Mouse (Mus musculus) c-Kit-positive CD71-negative TER-119-negative erythroid progenitor cells, embryonic 14.5 days (primary cell): Measurements from ENCODE around the gene Hsd17b1.

Experiments used
- DNase-seq: peaks from one replicate; pipeline ENCODE4 v3.0.0-alpha.2; 2013; ENCODE audit warnings: low read depth

Gene Hsd17b1

GRCm38 (mm10) chr11:101060126-101060525 lies 18.1 kb upstream of the Hsd17b1 start:
- no peak for DNase-seq

DNA sequence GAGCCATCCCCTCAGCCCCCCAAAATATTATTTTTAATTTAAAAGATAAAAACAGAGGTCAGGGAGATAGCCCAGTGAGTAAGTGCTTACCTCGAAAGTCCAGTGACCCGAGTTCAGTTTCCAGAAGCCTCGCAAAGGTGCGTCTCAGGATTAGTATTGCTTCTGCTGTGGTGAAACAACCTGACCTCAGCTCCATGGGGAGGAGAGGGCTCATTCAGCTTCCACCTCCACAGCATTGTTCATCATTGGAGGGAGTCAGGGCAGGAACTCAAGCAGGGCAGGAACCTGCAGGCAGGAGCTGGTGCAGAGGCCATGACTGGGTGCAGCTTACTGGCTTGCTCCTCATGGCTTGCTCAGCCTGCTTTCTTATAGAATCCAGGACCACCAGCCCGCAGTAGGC lies 17.2 kb upstream of the Hsd17b1 start:
- DNase-seq: no peak

GRCm38 (mm10) chr11:101062165-101062884 lies 15.9 kb upstream of the Hsd17b1 start:
- no peak for DNase-seq

DNA sequence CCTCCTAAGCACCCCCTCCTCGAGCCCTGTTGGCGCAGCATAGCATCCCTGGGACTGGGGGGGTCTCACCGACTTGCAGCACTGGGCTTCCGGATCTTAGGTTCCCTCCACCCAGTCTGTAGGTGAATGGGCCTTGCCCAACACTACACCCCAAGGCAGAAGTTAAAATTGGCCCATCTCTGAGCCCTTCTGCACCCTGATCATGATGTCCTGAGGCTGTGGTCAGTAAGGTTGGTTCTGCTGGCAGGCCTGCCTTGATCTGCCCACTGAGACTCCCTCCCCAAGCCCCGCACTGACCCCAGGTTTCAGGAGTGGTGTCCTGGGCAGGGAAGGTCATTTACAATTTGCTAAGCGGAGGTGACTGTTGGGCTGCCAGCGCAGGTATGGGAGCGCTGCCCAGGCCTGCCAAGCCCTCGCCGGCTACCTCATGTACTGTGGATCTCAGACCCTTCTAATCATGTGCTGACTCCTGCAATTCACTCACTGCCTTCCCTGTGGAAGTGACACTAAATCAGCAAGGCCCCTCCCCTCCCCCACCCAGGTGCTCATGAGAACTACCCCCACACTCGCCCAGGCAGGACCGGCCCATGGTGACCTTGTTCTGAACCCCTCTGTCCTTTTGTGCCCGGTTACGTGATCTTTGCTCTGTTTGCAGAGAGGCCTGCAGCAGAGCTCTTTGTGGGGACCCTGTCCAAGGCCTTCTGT lies 15.1 kb upstream of the Hsd17b1 start:
- no peak for DNase-seq

GRCm38 (mm10) chr11:101063676-101064327 lies 14.4 kb upstream of the Hsd17b1 start:
- peak; percentile 69 for DNase-seq

DNA sequence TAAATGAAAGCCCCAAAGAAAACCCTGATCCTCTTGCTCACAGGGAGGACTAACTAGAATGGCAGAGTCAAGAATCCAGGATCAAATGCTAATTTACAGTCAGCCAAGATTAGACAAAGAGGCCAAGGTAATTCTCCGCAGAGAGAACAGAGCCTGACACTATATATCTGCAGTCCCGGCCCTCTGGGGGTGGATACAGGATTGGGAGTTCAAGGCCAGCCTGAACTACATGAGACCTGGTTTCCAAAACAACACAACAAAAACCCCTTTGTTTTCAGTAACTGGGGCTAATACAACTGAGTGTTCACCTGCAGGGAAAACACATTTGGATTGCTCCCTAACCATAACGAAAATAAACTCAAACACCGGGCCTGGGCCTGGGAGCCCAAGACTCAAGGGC lies 13.7 kb upstream of the Hsd17b1 start:
- no peak for DNase-seq

DNA sequence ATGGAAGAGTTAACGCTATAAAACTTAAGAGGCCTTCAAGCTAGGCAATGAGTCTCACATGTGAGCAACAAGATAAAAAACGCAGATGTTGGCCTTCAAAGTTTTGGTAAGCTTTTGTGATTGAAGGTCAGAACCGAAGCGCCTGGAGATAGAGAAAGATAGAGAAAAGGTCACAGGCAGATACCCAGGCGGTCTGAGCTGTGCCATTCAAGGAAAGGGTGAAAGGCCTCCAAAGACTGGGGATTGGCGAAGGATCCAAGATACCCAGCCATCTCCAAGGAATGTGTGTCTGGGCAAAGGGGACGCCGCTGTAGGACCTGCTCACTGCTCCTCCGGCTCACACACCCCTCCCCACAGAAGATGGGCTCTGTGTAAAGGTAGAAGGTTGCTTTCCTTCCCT lies 13.2 kb upstream of the Hsd17b1 start:
- DNase-seq: no peak

DNA sequence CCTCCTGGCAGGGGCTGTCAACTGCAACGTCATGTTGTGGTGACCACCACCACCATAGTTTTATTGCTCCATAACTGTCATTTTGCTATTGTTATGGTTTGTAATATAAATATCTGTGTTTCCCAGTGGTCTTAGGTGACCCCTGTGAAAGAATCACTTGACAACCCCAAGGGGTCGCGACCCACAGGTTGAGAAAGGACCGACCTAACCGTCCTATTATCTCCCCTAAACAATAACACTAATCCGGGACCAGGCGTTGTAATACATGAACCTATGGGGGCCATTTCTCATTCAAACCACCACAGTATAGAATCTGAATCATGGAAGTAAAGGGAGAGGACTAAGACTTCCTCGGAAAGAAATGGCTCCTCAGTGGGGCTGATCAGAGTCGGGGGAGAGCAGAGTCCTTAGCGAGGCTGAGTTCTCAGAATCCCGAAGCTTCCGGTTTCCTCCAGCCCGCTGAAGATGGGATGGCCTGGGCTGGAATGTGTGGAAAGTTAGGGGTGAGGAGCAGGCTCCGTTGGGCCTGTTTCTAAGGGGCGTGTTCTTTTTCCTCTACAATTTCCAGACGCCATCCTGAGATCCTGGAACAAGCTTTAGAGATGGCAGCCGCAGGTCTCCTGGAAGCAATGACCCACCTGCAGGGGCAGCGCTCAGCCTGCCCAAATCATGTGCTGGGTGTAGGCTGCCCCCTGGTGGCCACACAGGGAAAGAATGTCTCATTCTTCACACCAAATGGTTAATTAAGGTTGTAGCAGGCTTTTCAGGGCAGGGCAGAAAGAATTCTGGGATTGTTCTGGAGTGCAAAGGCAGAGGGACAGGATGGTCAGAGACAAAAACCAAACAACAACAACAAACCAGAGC lies 11.4 kb upstream of the Hsd17b1 start:
- DNase-seq: peak; percentile 72

DNA sequence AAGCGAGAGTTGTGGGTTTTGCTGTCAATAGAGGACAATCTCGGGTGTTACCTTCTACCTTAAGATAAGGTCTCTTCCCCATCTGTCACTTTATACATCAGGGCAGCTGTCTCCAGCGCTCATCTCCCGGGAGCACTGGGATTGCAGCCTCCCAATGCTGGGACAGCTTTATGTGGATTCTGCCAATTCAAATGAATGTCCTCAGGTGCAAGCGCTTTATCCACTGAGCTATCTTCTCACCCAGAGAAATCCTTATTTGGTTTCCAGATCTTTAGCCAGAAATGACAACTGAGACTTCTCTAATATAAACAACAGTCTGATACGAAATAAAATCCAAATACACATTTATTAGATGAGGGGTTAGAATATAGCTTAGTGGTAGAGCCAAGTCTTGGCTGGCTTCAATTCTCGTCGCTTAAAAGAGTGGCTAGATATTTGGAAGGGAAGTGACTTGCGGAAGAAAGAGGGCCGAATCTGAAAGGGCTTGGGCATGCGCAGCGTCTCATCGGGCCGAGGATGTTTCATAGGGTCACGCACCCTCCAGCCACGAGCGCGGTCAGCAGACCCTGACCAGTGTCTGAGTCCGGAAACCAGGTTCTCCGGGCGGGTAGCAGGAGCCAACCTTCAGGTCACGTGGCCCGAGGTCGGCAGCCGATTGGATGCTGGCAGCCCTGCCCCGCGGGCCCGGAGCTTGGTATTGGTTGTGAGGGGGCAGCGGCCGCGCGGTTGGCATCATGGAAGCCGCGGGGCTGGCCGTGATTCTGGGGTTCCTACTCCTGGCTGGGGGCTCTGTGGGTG lies 8.6 kb upstream of the Hsd17b1 start, which contains the start of gene Naglu:
Gene Naglu (plus strand): TSS at position 622 of the 798 bp plus-strand sequence.
- DNase-seq: peak; percentile 77

- DNase-seq: no peak
These were observed 8.1 kb upstream of the Hsd17b1 start for GRCm38 (mm10) chr11:101070189-101070527.

DNA sequence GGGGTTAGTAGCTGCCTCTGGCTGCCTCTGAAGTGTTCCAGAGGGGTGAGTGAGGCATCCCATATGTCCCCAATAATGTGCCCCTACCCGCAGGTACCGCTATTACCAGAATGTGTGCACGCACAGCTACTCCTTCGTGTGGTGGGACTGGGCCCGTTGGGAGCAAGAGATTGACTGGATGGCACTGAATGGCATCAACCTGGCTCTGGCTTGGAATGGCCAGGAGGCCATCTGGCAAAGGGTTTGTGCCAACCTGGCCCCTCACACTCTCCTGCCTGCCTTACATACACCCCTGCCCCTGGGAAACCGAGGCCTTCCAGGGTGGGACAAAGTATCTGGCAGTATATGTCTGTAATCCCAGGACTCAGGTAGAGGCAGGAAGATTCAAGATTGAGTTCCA lies 7.2 kb upstream of the Hsd17b1 start:
- DNase-seq: no peak

- no peak for DNase-seq
These were observed 6.3 kb upstream of the Hsd17b1 start for GRCm38 (mm10) chr11:101071810-101072428.

- DNase-seq: no peak
These were observed 1.5 kb downstream of the Hsd17b1 start for GRCm38 (mm10) chr11:101079746-101080145.

DNA sequence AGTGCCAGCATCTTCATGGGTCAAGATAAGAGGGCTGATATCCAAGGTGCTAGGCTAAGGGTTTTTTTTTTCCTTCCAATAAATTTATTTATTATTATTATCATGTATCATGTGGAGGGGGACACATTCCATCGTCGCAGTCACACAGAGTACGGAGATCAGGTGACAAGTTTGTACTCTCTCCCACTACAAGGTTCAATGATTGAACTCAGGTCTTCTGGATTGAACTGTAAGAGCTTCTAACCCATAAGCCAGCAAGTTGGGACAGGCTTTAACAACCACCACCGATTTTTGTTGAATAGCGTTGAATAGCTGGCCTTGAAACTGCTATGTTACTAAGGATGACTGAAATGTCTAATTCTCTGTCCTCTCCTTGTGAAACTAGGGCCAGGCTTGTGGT lies 2.2 kb downstream of the Hsd17b1 start:
- no peak for DNase-seq

GRCm38 (mm10) chr11:101081659-101082058 lies 3.4 kb downstream of the Hsd17b1 start:
- DNase-seq: no peak

- peak; percentile 82 for DNase-seq
These were observed 4.2 kb downstream of the Hsd17b1 start, which contains the start of gene Coasy for GRCm38 (mm10) chr11:101082208-101083082. TSS of gene Coasy (plus strand) at chr11:101082565.

GRCm38 (mm10) chr11:101083083-101083697 lies 5.0 kb downstream of the Hsd17b1 start:
- no peak for DNase-seq

DNA sequence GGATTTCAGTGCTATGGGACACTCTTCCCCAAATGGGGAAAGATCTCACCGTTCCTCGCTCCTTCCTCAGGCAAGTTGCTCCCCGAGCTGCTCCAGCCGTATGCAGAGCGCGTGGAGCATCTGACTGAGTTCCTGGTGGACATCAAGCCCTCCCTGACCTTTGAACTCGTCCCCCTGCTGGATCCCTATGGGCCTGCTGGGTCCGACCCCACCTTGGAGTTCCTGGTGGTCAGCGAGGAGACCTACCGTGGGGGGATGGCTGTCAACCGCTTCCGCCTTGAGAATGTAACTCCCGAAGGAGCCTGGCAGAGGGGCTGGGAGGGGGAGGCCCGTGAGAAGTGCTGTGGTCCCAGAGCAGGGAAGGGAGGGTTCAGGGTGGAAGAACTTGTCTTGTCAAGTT lies 6.0 kb downstream of the Hsd17b1 start:
- DNase-seq: no peak

- DNase-seq: no peak
These were observed 6.6 kb downstream of the Hsd17b1 start for GRCm38 (mm10) chr11:101084811-101085210.
